Mouse (Mus musculus) adrenal gland, adult 8-10 months (tissue): ENCODE measurements around the gene Ufc1. TPM values are rescaled to one million over a fixed set of nuclear protein-coding genes. Genes with fewer than 3 reads are reported as not detected.

ENCODE experiments used
- DNase-seq: peaks from one replicate; pipeline ENCODE4 v3.0.0; 2022
- total RNA-seq, 4 experiments: library from RNA; stranded (reverse); gene quantifications; 2 replicates each; pipeline ENCODE4 v1.2.4; 2022

The Ufc1 gene
- total RNA-seq, 4 experiments from 2014 or later, result 179 to 200 (median 194) TPM

GRCm38 (mm10) chr1:171286517-171286916 is 8.3 kb downstream of the Ufc1 start:
- DNase-seq, result no peak

GRCm38 (mm10) chr1:171285096-171285892 is 9.5 kb downstream of the Ufc1 start:
- DNase-seq, result no peak

GRCm38 (mm10) chr1:171284491-171284890 is 10.3 kb downstream of the Ufc1 start:
- no peak for DNase-seq

- no peak for DNase-seq
Observed at GRCm38 (mm10) chr1:171283188-171284160, 11.3 kb downstream of the Ufc1 start.

- no peak for DNase-seq
Observed at GRCm38 (mm10) chr1:171282086-171282805, 12.6 kb downstream of the Ufc1 start.

GRCm38 (mm10) chr1:171281528-171281923 is 13.3 kb downstream of the Ufc1 start:
- peak; percentile 71 for DNase-seq

GRCm38 (mm10) chr1:171280916-171281527 is 13.8 kb downstream of the Ufc1 start, which contains the start of gene Ppox:
TSS of gene Ppox (minus strand) at chr1:171281186.
- peak; percentile 95 for DNase-seq

- no peak for DNase-seq
Observed at GRCm38 (mm10) chr1:171280250-171280915, 14.4 kb downstream of the Ufc1 start.

GRCm38 (mm10) chr1:171279721-171280120 is 15.1 kb downstream of the Ufc1 start:
- no peak for DNase-seq

GRCm38 (mm10) chr1:171279012-171279705 is 15.7 kb downstream of the Ufc1 start:
- DNase-seq, result peak; percentile 5

- peak; percentile 1 for DNase-seq
Observed at GRCm38 (mm10) chr1:171278436-171278835, 16.4 kb downstream of the Ufc1 start.

GRCm38 (mm10) chr1:171277736-171278135 is 17.1 kb downstream of the Ufc1 start:
- no peak for DNase-seq

GRCm38 (mm10) chr1:171276110-171276748 is 18.6 kb downstream of the Ufc1 start:
- DNase-seq, result no peak

- DNase-seq, result no peak
Observed at GRCm38 (mm10) chr1:171275144-171275734, 19.6 kb downstream of the Ufc1 start.

- DNase-seq, result no peak
Observed at GRCm38 (mm10) chr1:171274171-171274570, 20.7 kb downstream of the Ufc1 start.

- DNase-seq, result no peak
Observed at GRCm38 (mm10) chr1:171272086-171272485, 22.7 kb downstream of the Ufc1 start.

- no peak for DNase-seq
Observed at GRCm38 (mm10) chr1:171271622-171272021, 23.2 kb downstream of the Ufc1 start.

- DNase-seq, result no peak
Observed at GRCm38 (mm10) chr1:171271196-171271595, 23.6 kb downstream of the Ufc1 start.

- no peak for DNase-seq
Observed at GRCm38 (mm10) chr1:171270573-171270900, 24.3 kb downstream of the Ufc1 start.
